Mouse (Mus musculus) stomach, embryonic 16.5 days (tissue): ENCODE data around the gene Ddr1. TPM values are rescaled to one million over a fixed set of nuclear protein-coding genes. Genes with fewer than 3 reads are reported as not detected.
"Not testable (repeated sequence)": the region's sequence is repeated elsewhere in the genome, so short reads cannot be mapped to it uniquely, and the experiment has no call there.

ENCODE experiments used
- ATAC-seq: fragments of 200-750 bp; cut with Nextera tagmentation; 2 replicates; pipeline ENCODE4 v1.8.0; 2017; ENCODE audit warnings: moderate number of reproducible peaks, moderate TSS enrichment; ENCODE audit not compliant: insufficient read depth, low FRiP score
- H3K27ac ChIP-seq: fragments of 300-500 bp; sonication (generic); 2 replicates; pipeline ENCODE4 v1.5.1; 2014; ENCODE audit warnings: low read length
- H3K27me3 ChIP-seq: fragments of 300-500 bp; sonication (generic); 2 replicates; pipeline ENCODE4 v1.6.1; 2014; ENCODE audit warnings: low read length, control low read depth, mixed read lengths; ENCODE audit not compliant: control insufficient read depth, insufficient read depth
- H3K36me3 ChIP-seq: fragments of 300-500 bp; sonication (generic); 2 replicates; pipeline ENCODE4 v1.6.1; 2014; ENCODE audit warnings: low read length; ENCODE audit not compliant: control insufficient read depth, insufficient read depth
- H3K4me1 ChIP-seq: fragments of 300-500 bp; sonication (generic); 2 replicates; pipeline ENCODE4 v1.6.1; 2014; ENCODE audit warnings: low read length, control low read depth, mixed read lengths; ENCODE audit not compliant: control insufficient read depth, insufficient read depth
- H3K4me2 ChIP-seq: fragments of 300-500 bp; sonication (generic); 2 replicates; pipeline ENCODE4 v1.6.1; 2014; ENCODE audit warnings: low read depth, low read length, mixed read lengths
- H3K4me3 ChIP-seq: fragments of 300-500 bp; sonication (generic); replicated peaks from 2 replicates; pipeline ENCODE4 v1.5.1; 2014; ENCODE audit warnings: mild to moderate bottlenecking, low read length
- H3K9ac ChIP-seq: fragments of 300-500 bp; sonication (generic); 2 replicates; pipeline ENCODE4 v1.6.1; 2014; ENCODE audit warnings: low read length
- H3K9me3 ChIP-seq: fragments of 300-500 bp; sonication (generic); replicated peaks from 2 replicates; pipeline ENCODE4 v1.6.1; 2016; ENCODE audit warnings: low read length, control low read depth; ENCODE audit not compliant: control insufficient read depth
- WGBS: fragments of 180-500 bp; shearing (Covaris S2); extraction: QIAGEN DNeasy Blood & Tissue Kit; methylation state at CpG from one replicate; pipeline ENCODE4 v1.1.7; 2014; 5-methylcytosine and 5-hydroxymethylcytosine counted together
- polyA plus RNA-seq: library from polyadenylated mRNA; unstranded; fragments of >200 nt; fragmentation: Nextera tagmentation; extraction: Ambion mirVana; gene quantifications from 2 replicates; pipeline ENCODE4 v1.2.1, GENCODE M21; 2015

Ddr1 gene
- polyA plus RNA-seq, 1 experiment from 2014 or later, result 81.5 TPM

DNA sequence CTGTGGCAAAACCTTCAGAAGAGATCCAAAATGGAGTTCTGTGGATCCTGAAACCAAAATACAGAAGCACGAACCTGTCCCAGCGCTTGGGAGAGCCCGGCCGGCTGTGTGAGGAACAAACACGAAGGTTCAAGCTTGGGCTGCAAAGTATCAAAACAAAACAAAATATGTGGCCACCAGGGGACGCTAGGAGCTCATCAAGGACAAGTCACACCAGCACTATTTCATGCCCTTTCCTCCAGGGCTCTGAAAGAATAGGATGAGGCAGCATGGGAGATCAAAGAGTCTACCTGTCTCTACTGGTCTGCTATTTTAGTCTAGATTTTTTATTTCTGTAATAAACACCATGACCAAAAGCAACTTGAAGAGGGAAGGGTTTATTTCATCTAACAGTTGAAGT, 35.3 kb upstream of the Ddr1 start:
- Histone ChIP-seq H3K9ac (peak overlapping the region; percentile 28; the same call in 1 of the 2 replicates), H3K27me3 (no peaks in the 10 kb centered on the region), H3K9me3 (no peaks in the 10 kb centered on the region), H3K4me3 (no peak overlapping the region), H3K36me3 (no peaks in the 10 kb centered on the region), H3K4me1 (peaks cover 6% of the 10 kb centered on the region; the same call in 1 of the 2 replicates), H3K27ac (no peak overlapping the region), H3K4me2 (peak overlapping the region; percentile 21; the same call in 1 of the 2 replicates)
- WGBS, result 7% methylated on average over 6 of the region's 6 CpGs
- no peak for ATAC-seq

DNA sequence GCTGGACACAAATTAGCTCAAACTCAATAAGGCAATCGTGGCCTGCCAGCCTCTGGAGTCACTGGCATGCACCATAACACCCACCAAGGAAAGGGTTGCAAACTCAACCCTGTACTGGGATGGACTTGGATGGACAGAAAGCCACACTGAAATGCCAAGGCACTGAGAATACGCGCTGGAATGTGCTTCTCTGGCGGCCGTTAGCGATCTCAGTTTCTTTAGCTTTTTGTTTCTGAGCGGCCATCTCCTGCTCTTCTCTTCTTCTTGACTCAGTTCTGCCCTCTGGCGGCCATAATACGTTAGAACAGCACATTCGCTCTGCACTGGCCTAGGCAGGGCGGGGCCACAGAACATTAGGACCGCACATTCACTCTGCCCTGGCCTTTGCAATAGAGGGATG, 33.3 kb upstream of the Ddr1 start:
- Histone ChIP-seq H3K9ac (peak overlapping the region; percentile 46; the same call in 1 of the 2 replicates), H3K27ac (0 out of 2 replicates have a peak overlapping the region, but pooled peaks have one; percentile 3), H3K4me3 (no peak overlapping the region), H3K4me1 (peaks cover 6% of the 10 kb centered on the region; the same call in 1 of the 2 replicates), H3K9me3 (no peaks in the 10 kb centered on the region), H3K4me2 (peak overlapping the region; percentile 22; the same call in 1 of the 2 replicates), H3K27me3 (no peaks in the 10 kb centered on the region), H3K36me3 (no peaks in the 10 kb centered on the region)
- ATAC-seq, result peak; percentile 67; the same call in 1 of the 2 replicates
- WGBS, result 9% methylated on average over 12 of the region's 12 CpGs

DNA sequence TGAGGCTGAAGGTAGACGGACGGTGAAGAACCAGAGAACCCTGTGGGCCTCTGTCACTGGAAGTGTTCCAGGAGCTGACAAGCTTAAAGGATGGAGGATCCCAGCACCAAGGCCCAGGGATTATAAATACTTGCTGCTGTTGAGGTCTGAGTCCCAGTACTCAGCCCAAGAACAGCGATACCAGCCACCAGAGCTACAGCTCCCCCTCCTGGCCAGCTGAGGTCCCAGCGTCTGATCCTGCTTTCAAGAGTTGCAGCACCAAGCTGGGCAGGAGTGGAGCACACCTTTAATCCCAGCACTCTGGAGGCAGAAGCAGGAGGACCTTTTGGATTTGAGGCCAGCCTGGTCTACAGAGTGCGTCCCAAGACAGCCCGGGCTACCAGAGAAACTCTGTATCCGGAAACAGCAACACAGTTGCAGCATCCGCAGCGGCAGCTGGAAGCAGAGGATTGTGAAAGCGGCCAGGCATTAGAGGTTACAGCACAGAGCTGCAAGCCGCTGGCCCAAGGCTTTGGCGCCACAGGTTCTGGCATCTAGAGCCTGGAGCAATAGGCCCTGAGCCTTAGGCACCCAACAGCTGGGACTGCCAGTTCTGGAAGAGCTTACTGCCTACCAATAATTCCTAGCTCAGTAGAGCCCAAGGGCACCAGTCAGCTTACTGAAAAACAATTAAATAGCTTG, 32.0 kb upstream of the Ddr1 start:
- WGBS, result 43% methylated on average over 12 of the region's 12 CpGs
- H3K27me3 ChIP-seq, result no peaks in the 10 kb centered on the region
- peak; percentile 44; the same call in 1 of the 2 replicates for ATAC-seq
- no peak overlapping the region for H3K4me2 ChIP-seq
- peaks cover 3% of the 10 kb centered on the region; the same call in 1 of the 2 replicates for H3K4me1 ChIP-seq
- no peak overlapping the region for H3K4me3 ChIP-seq
- H3K36me3 ChIP-seq, result no peaks in the 10 kb centered on the region
- no peak overlapping the region for H3K27ac ChIP-seq
- no peak overlapping the region for H3K9ac ChIP-seq
- no peaks in the 10 kb centered on the region for H3K9me3 ChIP-seq

DNA sequence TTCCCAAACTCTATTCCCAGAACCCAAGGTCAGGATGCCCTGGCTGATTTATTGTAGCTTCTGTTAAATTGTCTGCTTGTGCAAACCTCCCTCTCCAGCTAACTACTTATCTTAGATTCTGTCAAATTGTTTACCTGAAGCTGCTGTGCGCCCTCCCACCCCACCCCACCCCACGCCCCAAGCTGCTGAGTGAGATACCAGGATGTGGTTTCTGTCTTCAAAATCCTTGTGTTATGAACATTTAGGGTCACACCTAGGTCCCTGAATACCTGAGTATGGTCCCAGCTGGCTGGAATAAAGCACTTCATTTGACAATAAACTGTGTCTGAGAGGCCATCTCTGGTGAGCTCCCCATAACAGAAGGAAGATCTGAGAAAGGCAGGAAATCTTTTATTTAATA, 30.1 kb upstream of the Ddr1 start:
- ATAC-seq, result no peak
- 26% methylated on average over 2 of the region's 2 CpGs for WGBS
- H3K9me3 ChIP-seq, result no peaks in the 10 kb centered on the region

DNA sequence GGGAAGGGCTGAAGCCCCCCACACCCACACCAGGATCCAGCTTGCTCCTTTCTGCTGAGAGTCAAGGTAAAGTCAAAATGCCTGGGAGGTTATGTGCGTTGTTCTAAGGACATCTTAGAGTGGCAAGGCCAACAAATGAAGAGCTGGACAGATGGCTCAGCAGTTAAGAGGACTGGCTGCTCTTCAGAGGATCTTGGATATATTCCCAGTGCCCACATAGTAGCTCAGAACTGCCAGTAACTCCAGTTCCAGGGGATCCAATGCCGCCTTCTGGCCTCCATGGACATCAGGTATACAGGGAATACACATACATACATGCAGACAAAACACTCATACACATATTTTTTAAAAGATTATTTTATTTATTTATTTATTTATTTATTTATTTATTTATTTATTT, 29.0 kb upstream of the Ddr1 start:
- no peaks in the 10 kb centered on the region for H3K27me3 ChIP-seq
- no peak overlapping the region for H3K4me2 ChIP-seq
- no peak for ATAC-seq
- no peak overlapping the region for H3K9ac ChIP-seq
- H3K4me1 ChIP-seq, result no peaks in the 10 kb centered on the region
- WGBS, result 99% methylated on average over 2 of the region's 2 CpGs
- H3K27ac ChIP-seq, result no peak overlapping the region
- no peak overlapping the region for H3K4me3 ChIP-seq
- H3K9me3 ChIP-seq, result no peaks in the 10 kb centered on the region
- H3K36me3 ChIP-seq, result no peaks in the 10 kb centered on the region

More for the DNA sequence above, 30.1 kb upstream of the Ddr1 start:
- no peaks in the 10 kb centered on the region for H3K36me3 ChIP-seq
- no peaks in the 10 kb centered on the region for H3K4me1 ChIP-seq
- H3K4me2 ChIP-seq, result no peak overlapping the region
- no peak overlapping the region for H3K9ac ChIP-seq
- H3K27ac ChIP-seq, result no peak overlapping the region
- H3K27me3 ChIP-seq, result no peaks in the 10 kb centered on the region
- H3K4me3 ChIP-seq, result no peak overlapping the region

DNA sequence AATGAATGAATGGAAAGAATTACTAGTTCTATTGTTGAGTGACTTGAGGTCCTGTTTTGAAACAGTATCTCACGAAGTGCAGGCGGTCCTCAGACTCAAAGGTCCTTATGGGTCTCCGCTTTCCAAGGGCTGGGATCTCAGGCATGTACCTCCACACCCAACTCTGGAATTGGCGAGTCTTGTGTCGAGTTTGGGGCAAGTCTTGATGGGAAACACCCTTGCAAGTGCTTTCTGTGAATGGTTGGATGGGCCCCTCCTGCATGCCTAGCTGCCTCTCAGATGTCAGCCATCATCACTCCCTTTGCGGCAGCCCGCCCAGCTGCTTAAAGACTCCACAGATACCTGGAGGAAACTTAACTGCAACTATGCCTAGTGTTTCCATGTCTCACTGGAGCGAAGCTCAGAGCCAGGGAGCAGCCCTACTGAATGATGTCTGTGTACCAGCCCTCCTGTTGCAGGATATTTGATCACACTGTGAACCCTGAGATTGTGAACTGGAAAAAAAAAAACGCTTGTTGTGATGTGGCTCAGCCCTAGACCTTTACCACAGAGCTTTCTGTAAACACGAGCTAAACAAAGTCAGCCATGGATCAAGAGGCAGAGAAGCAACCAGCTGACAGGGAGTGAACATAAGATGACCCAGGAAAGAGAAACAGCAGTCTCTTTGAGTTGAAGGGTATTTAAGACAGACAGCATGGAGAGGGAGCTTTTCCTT, 27.2 kb upstream of the Ddr1 start:
- WGBS, result 39% methylated on average over 10 of the region's 10 CpGs
- Histone ChIP-seq H3K36me3 (no peaks in the 10 kb centered on the region), H3K4me2 (no peak overlapping the region), H3K4me3 (no peak overlapping the region), H3K9me3 (no peaks in the 10 kb centered on the region), H3K9ac (no peak overlapping the region), H3K4me1 (no peaks in the 10 kb centered on the region), H3K27ac (no peak overlapping the region), H3K27me3 (no peaks in the 10 kb centered on the region)
- no peak for ATAC-seq

DNA sequence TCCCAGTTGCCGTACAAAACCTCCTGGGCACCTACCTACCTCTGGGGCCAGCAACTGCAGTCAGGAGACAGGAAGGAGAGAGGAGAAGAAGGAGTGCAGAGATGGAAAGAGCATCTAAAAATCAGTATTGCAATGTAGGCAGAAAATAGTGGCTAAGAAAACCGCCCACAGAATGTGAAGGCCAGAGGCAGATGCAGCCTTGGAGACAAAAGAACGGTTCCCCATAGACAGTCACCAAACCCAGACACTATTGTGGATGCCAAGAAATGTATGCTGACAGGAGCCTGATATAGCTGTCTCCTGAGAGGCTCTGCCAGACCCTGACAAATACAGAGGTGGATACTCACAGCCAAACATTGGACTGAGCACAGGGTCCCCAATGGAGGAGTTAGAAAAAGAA, 25.7 kb upstream of the Ddr1 start:
- 74% methylated on average over 3 of the region's 3 CpGs for WGBS
- H3K27ac ChIP-seq, H3K27me3 ChIP-seq, H3K9ac ChIP-seq, H3K4me2 ChIP-seq, H3K9me3 ChIP-seq, H3K4me1 ChIP-seq, ATAC-seq, H3K36me3 ChIP-seq, H3K4me3 ChIP-seq: not testable (repeated sequence)

DNA sequence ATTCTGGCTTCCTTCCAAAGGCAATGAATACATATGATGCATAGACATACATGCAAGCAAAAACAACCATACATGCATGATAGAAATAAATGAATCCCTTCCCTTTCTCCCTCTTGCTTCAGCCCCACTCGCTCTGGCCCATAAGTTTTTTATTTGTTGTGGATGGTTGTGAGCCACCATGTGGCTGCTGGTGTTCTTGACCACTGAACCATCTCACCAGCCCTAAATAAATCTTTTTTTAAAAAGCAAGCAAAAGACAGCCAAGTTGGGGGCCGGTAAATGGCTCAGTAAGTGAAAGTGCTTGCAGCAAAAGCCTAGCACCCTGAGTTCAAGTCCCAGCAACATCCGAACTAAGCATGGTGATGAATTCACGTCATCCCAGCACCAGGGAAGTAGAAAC, 24.4 kb upstream of the Ddr1 start:
- Histone ChIP-seq H3K4me3 (no peak overlapping the region), H3K27me3 (no peaks in the 10 kb centered on the region), H3K4me1 (peaks cover 3% of the 10 kb centered on the region; the same call in 1 of the 2 replicates), H3K4me2 (no peak overlapping the region), H3K9me3 (no peaks in the 10 kb centered on the region), H3K9ac (no peak overlapping the region), H3K27ac (no peak overlapping the region), H3K36me3 (no peaks in the 10 kb centered on the region)
- ATAC-seq, result no peak
- 80% methylated on average over 4 of the region's 4 CpGs for WGBS

DNA sequence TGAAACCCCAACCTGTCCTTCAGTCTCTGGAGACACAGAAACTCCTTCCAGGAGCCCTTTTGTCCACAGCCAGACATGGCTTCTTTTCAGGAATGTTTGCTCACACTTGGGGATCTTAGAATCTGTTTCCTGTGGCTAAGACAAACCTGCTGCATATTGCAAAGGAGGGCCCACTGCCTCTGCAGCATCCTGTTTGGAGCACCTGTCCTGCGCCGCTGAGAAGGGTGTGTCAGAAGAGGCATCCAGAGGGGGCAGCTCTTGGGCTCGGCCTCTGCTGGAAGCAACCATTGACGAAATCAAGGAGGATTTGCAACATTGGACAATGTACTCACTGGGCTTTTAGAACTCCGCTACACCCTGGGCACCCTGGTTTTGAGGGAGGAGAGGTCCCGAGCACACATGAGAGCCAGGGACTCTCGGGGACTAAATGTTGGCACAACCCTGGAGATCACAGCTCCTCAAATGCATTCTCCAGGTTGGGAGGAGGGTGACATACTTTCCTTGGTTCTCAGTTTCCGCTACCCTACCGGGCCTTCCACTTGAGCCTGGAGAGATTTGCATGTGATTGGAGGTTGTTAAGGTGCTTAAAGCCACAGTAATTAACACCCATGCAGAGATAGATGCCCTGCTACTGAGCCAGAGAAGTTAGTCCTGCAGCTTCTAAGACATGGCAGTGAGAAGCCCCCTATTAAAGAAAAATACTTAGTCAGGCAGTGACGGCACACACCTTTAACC, 23.2 kb upstream of the Ddr1 start:
- Histone ChIP-seq H3K4me2 (no peak overlapping the region), H3K27ac (no peak overlapping the region), H3K27me3 (no peaks in the 10 kb centered on the region), H3K4me3 (no peak overlapping the region), H3K9me3 (no peaks in the 10 kb centered on the region), H3K36me3 (no peaks in the 10 kb centered on the region), H3K4me1 (peaks cover 3% of the 10 kb centered on the region; the same call in 1 of the 2 replicates), H3K9ac (no peak overlapping the region)
- 45% methylated on average over 10 of the region's 10 CpGs for WGBS
- ATAC-seq, result no peak
